Mouse (Mus musculus) intestine, embryonic 14.5 days (tissue): ENCODE data around the gene Mrps35. TPM values are rescaled to one million over a fixed set of nuclear protein-coding genes. Genes with fewer than 3 reads are reported as not detected.

Experiments
- ATAC-seq: fragments of 200-750 bp; cut with Nextera tagmentation; replicated peaks from 2 replicates; pipeline ENCODE4 v1.8.0; 2017; ENCODE audit warnings: low read depth, moderate number of reproducible peaks, moderate TSS enrichment, moderate library complexity; ENCODE audit not compliant: low FRiP score, low TSS enrichment
- DNase-seq: peaks from one replicate; pipeline ENCODE4 v3.0.0-alpha.2; 2018; ENCODE audit warnings: low spot score
- H3K27ac ChIP-seq: fragments of 300-500 bp; sonication (generic); 2 replicates; pipeline ENCODE4 v1.5.1; 2014; ENCODE audit warnings: low read depth, mild to moderate bottlenecking, control low read depth
- H3K27me3 ChIP-seq: fragments of 300-500 bp; sonication (generic); replicated peaks from 2 replicates; pipeline ENCODE4 v1.6.1; 2014; ENCODE audit warnings: low read length, control low read depth; ENCODE audit not compliant: control insufficient read depth, insufficient read depth
- H3K36me3 ChIP-seq: fragments of 300-500 bp; sonication (generic); 2 replicates; pipeline ENCODE4 v1.6.1; 2014; ENCODE audit warnings: low read length, control low read depth; ENCODE audit not compliant: control insufficient read depth, insufficient read depth
- H3K4me1 ChIP-seq: fragments of 300-500 bp; sonication (generic); replicated peaks from 2 replicates; pipeline ENCODE4 v1.6.1; 2014; ENCODE audit warnings: low read length, control low read depth, mixed read lengths; ENCODE audit not compliant: control insufficient read depth, insufficient read depth
- H3K4me2 ChIP-seq: fragments of 300-500 bp; sonication (generic); 2 replicates; pipeline ENCODE4 v1.6.1; 2014; ENCODE audit warnings: low read length
- H3K4me3 ChIP-seq: fragments of 300-500 bp; sonication (generic); 2 replicates; pipeline ENCODE4 v1.5.1; 2014; ENCODE audit warnings: low read depth, low read length, control low read depth, mixed read lengths
- H3K9ac ChIP-seq: fragments of 300-500 bp; sonication (generic); 2 replicates; pipeline ENCODE4 v1.6.1; 2014; ENCODE audit warnings: mild to moderate bottlenecking, low read length
- H3K9me3 ChIP-seq: fragments of 300-500 bp; sonication (generic); 2 replicates; pipeline ENCODE4 v1.6.1; 2016; ENCODE audit warnings: low read length, control low read depth; ENCODE audit not compliant: control insufficient read depth
- WGBS: fragments of 180-500 bp; shearing (Covaris S2); extraction: QIAGEN DNeasy Blood & Tissue Kit; methylation state at CpG from one replicate; pipeline ENCODE4 v1.1.7; 2014; 5-methylcytosine and 5-hydroxymethylcytosine counted together
- polyA plus RNA-seq: library from polyadenylated mRNA; unstranded; fragments of >200 nt; fragmentation: Nextera tagmentation; extraction: Ambion mirVana; gene quantifications from 2 replicates; pipeline ENCODE4 v1.2.1, GENCODE M21; 2014

Gene Mrps35
- polyA plus RNA-seq, 1 experiment from 2014 or later = 149 TPM

GRCm38 (mm10) chr6:147086594-147087225 lies 44.1 kb downstream of the Mrps35 start, which contains the start of gene Mansc4:
TSS of gene Mansc4 (minus strand) at chr6:147087032.
- H3K27ac ChIP-seq = peak within 1 kb of the TSS; percentile 59
- DNase-seq = peak; percentile 69

GRCm38 (mm10) chr6:147087736-147088135 lies 45.2 kb downstream of the Mrps35 start:
- ATAC-seq (no peak), DNase-seq (no peak)

More at GRCm38 (mm10) chr6:147086594-147087225, 44.1 kb downstream of the Mrps35 start, which contains the start of gene Mansc4:
- no peak for ATAC-seq
- Histone ChIP-seq H3K4me1 (peaks cover 17% of the 10 kb centered on the region), H3K36me3 (no peaks in the 10 kb centered on the region), H3K9ac (peak within 1 kb of the TSS; percentile 30; the same call in 1 of the 2 replicates), H3K9me3 (no peaks in the 10 kb centered on the region), H3K4me3 (peak within 1 kb of the TSS; percentile 17), H3K27me3 (no peaks in the 10 kb centered on the region), H3K4me2 (peak within 1 kb of the TSS; percentile 50)
- 9% methylated on average over 20 of the region's 20 CpGs for WGBS

GRCm38 (mm10) chr6:147088517-147088916 lies 46.0 kb downstream of the Mrps35 start:
- WGBS = 84% methylated on average over 3 of the region's 3 CpGs
- H3K4me2 ChIP-seq = no peak overlapping the region
- no peak for DNase-seq
- no peak overlapping the region for H3K9ac ChIP-seq
- no peaks in the 10 kb centered on the region for H3K36me3 ChIP-seq
- no peak for ATAC-seq
- H3K4me1 ChIP-seq = peaks cover 28% of the 10 kb centered on the region
- no peak overlapping the region for H3K4me3 ChIP-seq
- H3K9me3 ChIP-seq = no peaks in the 10 kb centered on the region
- H3K27ac ChIP-seq = no peak overlapping the region
- H3K27me3 ChIP-seq = no peaks in the 10 kb centered on the region

More at GRCm38 (mm10) chr6:147087736-147088135, 45.2 kb downstream of the Mrps35 start:
- H3K9ac ChIP-seq = no peak overlapping the region
- no peak overlapping the region for H3K4me2 ChIP-seq
- no peaks in the 10 kb centered on the region for H3K36me3 ChIP-seq
- H3K4me1 ChIP-seq = peaks cover 24% of the 10 kb centered on the region
- H3K27me3 ChIP-seq = no peaks in the 10 kb centered on the region
- H3K27ac ChIP-seq = no peak overlapping the region
- H3K9me3 ChIP-seq = no peaks in the 10 kb centered on the region
- no peak overlapping the region for H3K4me3 ChIP-seq
- WGBS = 62% methylated on average over 6 of the region's 7 CpGs

GRCm38 (mm10) chr6:147090191-147090590 lies 47.6 kb downstream of the Mrps35 start:
- peaks cover 34% of the 10 kb centered on the region for H3K4me1 ChIP-seq
- H3K27ac ChIP-seq = no peak overlapping the region
- H3K4me3 ChIP-seq = no peak overlapping the region
- H3K36me3 ChIP-seq = peaks cover 9% of the 10 kb centered on the region; the same call in 1 of the 2 replicates
- ATAC-seq (no peak), DNase-seq (no peak)
- H3K4me2 ChIP-seq = peak overlapping the region; percentile 92; the same call in 1 of the 2 replicates
- WGBS = 75% methylated on average over 5 of the region's 5 CpGs
- no peak overlapping the region for H3K9ac ChIP-seq
- no peaks in the 10 kb centered on the region for H3K9me3 ChIP-seq
- H3K27me3 ChIP-seq = no peaks in the 10 kb centered on the region

GRCm38 (mm10) chr6:147091136-147092120 lies 48.9 kb downstream of the Mrps35 start, which contains the start of gene Klhl42:
TSS of gene Klhl42 (plus strand) at chr6:147091379.
- Histone ChIP-seq H3K9ac (peak within 1 kb of the TSS; percentile 87), H3K36me3 (peaks cover 19% of the 10 kb centered on the region), H3K27ac (peak within 1 kb of the TSS; percentile 78), H3K27me3 (no peaks in the 10 kb centered on the region), H3K4me2 (peak within 1 kb of the TSS; percentile 92), H3K4me3 (peak within 1 kb of the TSS; percentile 85), H3K4me1 (peaks cover 29% of the 10 kb centered on the region), H3K9me3 (no peaks in the 10 kb centered on the region)
- DNase-seq (peak; percentile 87), ATAC-seq (peak; percentile 90)
- under 1% methylated on average over 94 of the region's 99 CpGs for WGBS

- no peaks in the 10 kb centered on the region for H3K9me3 ChIP-seq
- no peak for DNase-seq
- H3K9ac ChIP-seq = peak overlapping the region; percentile 87
- peaks cover 22% of the 10 kb centered on the region for H3K4me1 ChIP-seq
- H3K4me2 ChIP-seq = peak overlapping the region; percentile 92
- H3K4me3 ChIP-seq = peak overlapping the region; percentile 85
- H3K27me3 ChIP-seq = no peaks in the 10 kb centered on the region
- peaks cover 19% of the 10 kb centered on the region for H3K36me3 ChIP-seq
- ATAC-seq = no peak; the same call in 1 of the 2 replicates
- no peak overlapping the region for H3K27ac ChIP-seq
- 2% methylated on average over 15 of the region's 15 CpGs for WGBS
Measured at GRCm38 (mm10) chr6:147092136-147092535, 49.6 kb downstream of the Mrps35 start.

GRCm38 (mm10) chr6:147094771-147095170 lies 52.2 kb downstream of the Mrps35 start:
- Histone ChIP-seq H3K27ac (no peak overlapping the region), H3K4me2 (no peak overlapping the region), H3K27me3 (no peaks in the 10 kb centered on the region), H3K36me3 (peaks cover 19% of the 10 kb centered on the region), H3K4me1 (peaks cover 25% of the 10 kb centered on the region), H3K4me3 (no peak overlapping the region), H3K9ac (no peak overlapping the region), H3K9me3 (no peaks in the 10 kb centered on the region)
- DNase-seq (no peak), ATAC-seq (no peak)
- WGBS = 82% methylated on average over 7 of the region's 7 CpGs

- WGBS = 94% methylated on average over 4 of the region's 4 CpGs
- H3K9ac ChIP-seq = no peak overlapping the region
- H3K4me2 ChIP-seq = no peak overlapping the region
- no peak overlapping the region for H3K4me3 ChIP-seq
- no peak overlapping the region for H3K27ac ChIP-seq
- ATAC-seq (no peak), DNase-seq (no peak)
- peaks cover 19% of the 10 kb centered on the region for H3K36me3 ChIP-seq
- H3K4me1 ChIP-seq = peaks cover 22% of the 10 kb centered on the region
- H3K9me3 ChIP-seq = no peaks in the 10 kb centered on the region
- H3K27me3 ChIP-seq = no peaks in the 10 kb centered on the region
Measured at GRCm38 (mm10) chr6:147096109-147096508, 53.5 kb downstream of the Mrps35 start.
